Comparison of ENCODE assay signal across 15 mouse cellular contexts in genomic region chr10:8624229-8624911, GRCm38 (mm10).
A peak's percentile ranks its signal among the peaks of the same experiment; 100 is the strongest.
DNase-seq lines count a peak whose midpoint lies in the region.
"Had no signal": no experiment of that assay in that cellular context is flagged by ENCODE, and none has a peak within 500 bp of the region (broad histone marks: within the 10 kb centered on the region; RNA-seq: fewer than 3 reads in every experiment).

No protein-coding gene starts in this region.

- intact Hi-C loops in left cerebral cortex, postnatal 4 days (cut with DNase I): no loop called here
- intact Hi-C loops in left cerebral cortex, postnatal 36 days (cut with DNase I): no loop called here

- peak; percentile 5 to 9 for DNase-seq in cerebellum, postnatal 25 days
- DNase-seq in cerebellum, adult 11 months: no peak
- peak; percentile 4 for DNase-seq in left cerebral cortex, postnatal 4 days
- no peak for DNase-seq in left cerebral cortex, postnatal 36 days (ENCODE audit: low spot score in 2 of 2)
- DNase-seq in layer of hippocampus, adult 8-10 months (ENCODE audit: low spot score in 2 of 2): peak; percentile 26 to 46
- DNase-seq in heart, adult 18-20 months: no peak
- no peak for DNase-seq in adrenal gland, adult 18-20 months (ENCODE audit: low spot score in 2 of 2)
- DNase-seq: adrenal gland, adult 2 months; cerebellum, adult 9-10 months; embryo, embryonic 11 days; heart, postnatal 10 days; kidney, postnatal 36 days; liver; retina, postnatal 1 day; thymus, postnatal 14 days had no signal

Comparison
In these comparisons a context has a peak if more than half of its experiments do, and no peak if none do; other contexts are left out.
1. DNase-seq: peak in cerebellum, postnatal 25 days (2 of 2), left cerebral cortex, postnatal 4 days (single experiment) and layer of hippocampus, adult 8-10 months (2 of 2); none in cerebellum, adult 11 months (single experiment), left cerebral cortex, postnatal 36 days (0 of 2), heart, adult 18-20 months (0 of 2) and adrenal gland, adult 18-20 months (0 of 2).